ENCODE assay signal across 9 mouse cellular contexts in genomic region chr9:107627387-107628255, GRCm38 (mm10). TPM values are rescaled to one million over a fixed set of nuclear protein-coding genes. Genes with fewer than 3 reads are reported as not detected.
DNase-seq lines count a peak whose midpoint lies in the region; ATAC-seq and TF ChIP-seq lines count a peak whose summit lies in the region.
"Had no signal": no experiment of that assay in that cellular context is flagged by ENCODE, and none has a peak within 500 bp of the region (broad histone marks: within the 10 kb centered on the region; RNA-seq: fewer than 3 reads in every experiment).

No protein-coding gene starts in this region.

- peak overlapping the region; percentile 94 for H3K27ac ChIP-seq in kidney, embryonic 16.5 days (ENCODE audit: low read length)
- H3K27ac ChIP-seq in embryonic facial prominence, embryonic 11.5 days (replicated peaks; ENCODE audit: low read depth, low read length): peak overlapping the region; percentile 86
- peak overlapping the region; percentile 93 for H3K27ac ChIP-seq in hindbrain, postnatal 0 days

- peaks cover 77% of the 10 kb centered on the region for H3K4me1 ChIP-seq in kidney, embryonic 16.5 days (ENCODE audit: insufficient read depth, low read length)
- peaks cover 32% of the 10 kb centered on the region for H3K4me1 ChIP-seq in embryonic facial prominence, embryonic 11.5 days (ENCODE audit: control insufficient read depth, insufficient read depth, low read length)
- peaks cover 57% of the 10 kb centered on the region for H3K4me1 ChIP-seq in hindbrain, postnatal 0 days (ENCODE audit: insufficient read depth, low read length)

- no peak for TF ChIP-seq CTCF in hindbrain, postnatal 0 days (IDR thresholded peaks at IDR 0.05; ENCODE audit: low read depth)

- no peak overlapping the region for H3K4me3 ChIP-seq in kidney, embryonic 16.5 days (ENCODE audit: low read length)
- H3K4me3 ChIP-seq in embryonic facial prominence, embryonic 11.5 days (ENCODE audit: low read depth, low read length): no peak overlapping the region
- H3K4me3 ChIP-seq in hindbrain, postnatal 0 days (ENCODE audit: low read length): no peak overlapping the region

- no peak for DNase-seq in kidney, postnatal 4 days
- no peak for DNase-seq in embryonic facial prominence, embryonic 11.5 days (ENCODE audit: low spot score)
- no peak for DNase-seq in hindbrain, postnatal 0 days (ENCODE audit: low spot score)
- DNase-seq in neural tube, embryonic 10.5 days (ENCODE audit: extremely low spot score, low spot score): peak; percentile 58
- no peak for DNase-seq in right cerebral cortex, postnatal 25 days
- no peak for DNase-seq in urinary bladder, postnatal 14 days (ENCODE audit: low spot score)
- DNase-seq in frontal cortex, postnatal 25 days (ENCODE audit: low spot score in 2 of 2): no peak

- H3K27me3 ChIP-seq in kidney, embryonic 16.5 days (ENCODE audit: insufficient read depth, low read length): no peaks in the 10 kb centered on the region
- no peaks in the 10 kb centered on the region for H3K27me3 ChIP-seq in embryonic facial prominence, embryonic 11.5 days (ENCODE audit: control insufficient read depth, insufficient read depth, low read length)
- no peaks in the 10 kb centered on the region for H3K27me3 ChIP-seq in hindbrain, postnatal 0 days (ENCODE audit: insufficient read depth, low read length)
- H3K27me3 ChIP-seq: Patski had no signal

- H3K36me3 ChIP-seq in kidney, embryonic 16.5 days (ENCODE audit: insufficient read depth, low read length): peaks cover 11% of the 10 kb centered on the region; the same call in 1 of the 2 replicates
- no peaks in the 10 kb centered on the region for H3K36me3 ChIP-seq in embryonic facial prominence, embryonic 11.5 days (replicated peaks; ENCODE audit: control insufficient read depth, insufficient read depth, low read depth, low read length)
- H3K36me3 ChIP-seq in hindbrain, postnatal 0 days (ENCODE audit: insufficient read depth, low read length): 0 out of 2 replicates have a peak, but pooled peaks cover 4% of the 10 kb centered on the region

- peak overlapping the region; percentile 61 for H3K9ac ChIP-seq in kidney, embryonic 16.5 days (replicated peaks; ENCODE audit: low read length)
- peak overlapping the region; percentile 58 for H3K9ac ChIP-seq in embryonic facial prominence, embryonic 11.5 days (replicated peaks; ENCODE audit: low read length)
- H3K9ac ChIP-seq in hindbrain, postnatal 0 days (replicated peaks; ENCODE audit: low read length): peak overlapping the region; percentile 6

- no peak for ATAC-seq in kidney, embryonic 16.5 days (ENCODE audit: low FRiP score, low TSS enrichment)
- no peak for ATAC-seq in embryonic facial prominence, embryonic 11.5 days (replicated peaks; ENCODE audit: insufficient number of reproducible peaks, low FRiP score, low TSS enrichment, low read depth)
- no peak for ATAC-seq in hindbrain, postnatal 0 days

- peak overlapping the region; percentile 46 for H3K4me2 ChIP-seq in kidney, embryonic 16.5 days (replicated peaks; ENCODE audit: low read depth, low read length)
- H3K4me2 ChIP-seq in embryonic facial prominence, embryonic 11.5 days (ENCODE audit: low read depth, low read length): no peak overlapping the region
- H3K4me2 ChIP-seq in hindbrain, postnatal 0 days (ENCODE audit: low read depth, low read length): peak overlapping the region; percentile 33; the same call in 1 of the 2 replicates

- WGBS in kidney, embryonic 16.5 days: 32% methylated on average over 20 of the region's 20 CpGs
- WGBS in embryonic facial prominence, embryonic 11.5 days: 38% methylated on average over 20 of the region's 20 CpGs
- 11% methylated on average over 20 of the region's 20 CpGs for WGBS in hindbrain, postnatal 0 days

- no peaks in the 10 kb centered on the region for H3K9me3 ChIP-seq in kidney, embryonic 16.5 days (ENCODE audit: low read length)
- H3K9me3 ChIP-seq in embryonic facial prominence, embryonic 11.5 days (replicated peaks; ENCODE audit: control insufficient read depth, low read length): no peaks in the 10 kb centered on the region
- H3K9me3 ChIP-seq in hindbrain, postnatal 0 days (ENCODE audit: low read length): no peaks in the 10 kb centered on the region

RNA-seq across cellular contexts. Expression of gene Gnai2, which starts 7.5 kb away (rescaled TPM):
- polyA plus RNA-seq in kidney, embryonic 16.5 days (2015; fragmentation: Nextera tagmentation; extraction: Ambion mirVana): 447 and 455 TPM in 2 replicates
- 369 and 379 TPM in 2 replicates for polyA plus RNA-seq in embryonic facial prominence, embryonic 11.5 days (2014; fragmentation: Nextera tagmentation; extraction: Ambion mirVana)
- 334 and 369 TPM in 2 replicates for total RNA-seq in hindbrain, postnatal 0 days (2014; rRNA removed)
- polyA plus RNA-seq in hindbrain, postnatal 0 days (2015; fragmentation: Nextera tagmentation; extraction: Ambion mirVana): 275 and 287 TPM in 2 replicates

RNA-seq across cellular contexts. Expression of gene Sema3b, which starts 18.6 kb away (rescaled TPM):
- 31.3 TPM in 2 replicates for polyA plus RNA-seq in kidney, embryonic 16.5 days (2015; fragmentation: Nextera tagmentation; extraction: Ambion mirVana)
- 1.1 and 1.3 TPM in 2 replicates for polyA plus RNA-seq in embryonic facial prominence, embryonic 11.5 days (2014; fragmentation: Nextera tagmentation; extraction: Ambion mirVana)
- total RNA-seq in hindbrain, postnatal 0 days (2014; rRNA removed): 11.2 and 14.6 TPM in 2 replicates
- 8.3 and 9.0 TPM in 2 replicates for polyA plus RNA-seq in hindbrain, postnatal 0 days (2015; fragmentation: Nextera tagmentation; extraction: Ambion mirVana)

RNA-seq across cellular contexts. Expression of gene Ifrd2, which starts 40.2 kb away (rescaled TPM):
- polyA plus RNA-seq in kidney, embryonic 16.5 days (2015; fragmentation: Nextera tagmentation; extraction: Ambion mirVana): 60.7 and 64.3 TPM in 2 replicates
- polyA plus RNA-seq in embryonic facial prominence, embryonic 11.5 days (2014; fragmentation: Nextera tagmentation; extraction: Ambion mirVana): 42.3 and 42.9 TPM in 2 replicates
- total RNA-seq in hindbrain, postnatal 0 days (2014; rRNA removed): 7.6 and 10.9 TPM in 2 replicates
- 9.0 and 9.3 TPM in 2 replicates for polyA plus RNA-seq in hindbrain, postnatal 0 days (2015; fragmentation: Nextera tagmentation; extraction: Ambion mirVana)

RNA-seq across cellular contexts. Expression of gene Slc38a3, which starts 41.7 kb away (rescaled TPM):
- 12.4 and 12.9 TPM in 2 replicates for polyA plus RNA-seq in kidney, embryonic 16.5 days (2015; fragmentation: Nextera tagmentation; extraction: Ambion mirVana)
- 7.0 and 7.6 TPM in 2 replicates for polyA plus RNA-seq in embryonic facial prominence, embryonic 11.5 days (2014; fragmentation: Nextera tagmentation; extraction: Ambion mirVana)
- total RNA-seq in hindbrain, postnatal 0 days (2014; rRNA removed): 102 and 134 TPM in 2 replicates
- polyA plus RNA-seq in hindbrain, postnatal 0 days (2015; fragmentation: Nextera tagmentation; extraction: Ambion mirVana): 52.1 and 54.5 TPM in 2 replicates

RNA-seq across cellular contexts. Expression of gene Hyal3, which starts 47.0 kb away (rescaled TPM):
- polyA plus RNA-seq in kidney, embryonic 16.5 days (2015; fragmentation: Nextera tagmentation; extraction: Ambion mirVana): 1.3 and 1.6 TPM in 2 replicates
- polyA plus RNA-seq in embryonic facial prominence, embryonic 11.5 days (2014; fragmentation: Nextera tagmentation; extraction: Ambion mirVana): 0.66 TPM in 2 replicates
- total RNA-seq in hindbrain, postnatal 0 days (2014; rRNA removed): 3.3 and 4.9 TPM in 2 replicates
- polyA plus RNA-seq in hindbrain, postnatal 0 days (2015; fragmentation: Nextera tagmentation; extraction: Ambion mirVana): 1.7 and 1.9 TPM in 2 replicates

Comparison
In these comparisons a context has a peak if more than half of its experiments do, and no peak if none do; other contexts are left out.
1. H3K9ac ChIP-seq: peak in every context shown above with its lines; median percentile 61 in kidney, embryonic 16.5 days; 58 in embryonic facial prominence, embryonic 11.5 days; 6 in hindbrain, postnatal 0 days.